Mouse (Mus musculus) cerebellum, postnatal 4 days (tissue): ENCODE results near the gene Masp2.

Source experiments
- DNase-seq, 2 experiments: peaks; one replicate each; pipeline ENCODE4 v3.0.0; 2022; ENCODE audit warnings: low spot score in 2 of 2, mixed read lengths in 1 of 2

Gene Masp2

GRCm38 (mm10) chr4:148602357-148603120 lies at the start of gene Masp2:
TSS of gene Masp2 (plus strand) at chr4:148602554.
- no peak for DNase-seq

- DNase-seq: no peak
Measured at GRCm38 (mm10) chr4:148557766-148558165, 44.6 kb upstream of the Masp2 start.

- peak; percentile 86 to 88 for DNase-seq
Measured at GRCm38 (mm10) chr4:148558297-148559000, 43.9 kb upstream of the Masp2 start, which contains the start of gene Exosc10. TSS of gene Exosc10 (plus strand) at chr4:148558429.

- no peak for DNase-seq
Measured at GRCm38 (mm10) chr4:148562676-148563075, 39.7 kb upstream of the Masp2 start.

- DNase-seq: no peak
Measured at GRCm38 (mm10) chr4:148563595-148563994, 38.8 kb upstream of the Masp2 start.

GRCm38 (mm10) chr4:148570138-148570537 lies 32.2 kb upstream of the Masp2 start:
- no peak for DNase-seq

GRCm38 (mm10) chr4:148570693-148571295 lies 31.6 kb upstream of the Masp2 start:
- DNase-seq: no peak

GRCm38 (mm10) chr4:148573222-148573621 lies 29.1 kb upstream of the Masp2 start:
- no peak for DNase-seq

- peak in 1 of 2 experiments; percentile 23 for DNase-seq
Measured at GRCm38 (mm10) chr4:148580765-148581164, 21.6 kb upstream of the Masp2 start.

- DNase-seq: no peak
Measured at GRCm38 (mm10) chr4:148581422-148581821, 20.9 kb upstream of the Masp2 start.

- DNase-seq: no peak
Measured at GRCm38 (mm10) chr4:148583257-148583656, 19.1 kb upstream of the Masp2 start.

GRCm38 (mm10) chr4:148586648-148587047 lies 15.7 kb upstream of the Masp2 start:
- DNase-seq: no peak

GRCm38 (mm10) chr4:148588793-148589192 lies 13.6 kb upstream of the Masp2 start:
- DNase-seq: peak in 1 of 2 experiments; percentile 38

GRCm38 (mm10) chr4:148589565-148589964 lies 12.8 kb upstream of the Masp2 start:
- DNase-seq: no peak

GRCm38 (mm10) chr4:148590421-148591170 lies 11.8 kb upstream of the Masp2 start:
- no peak for DNase-seq

GRCm38 (mm10) chr4:148591171-148591630 lies 11.2 kb upstream of the Masp2 start, which contains the start of gene Srm:
TSS of gene Srm (plus strand) at chr4:148591503.
- DNase-seq: peak; percentile 89 to 97

- no peak for DNase-seq
Measured at GRCm38 (mm10) chr4:148591637-148592380, 10.5 kb upstream of the Masp2 start.

- DNase-seq: no peak
Measured at GRCm38 (mm10) chr4:148593996-148594395, 8.4 kb upstream of the Masp2 start.

GRCm38 (mm10) chr4:148595916-148596315 lies 6.4 kb upstream of the Masp2 start:
- DNase-seq: no peak

GRCm38 (mm10) chr4:148596731-148597130 lies 5.6 kb upstream of the Masp2 start:
- DNase-seq: no peak

- DNase-seq: no peak
Measured at GRCm38 (mm10) chr4:148598826-148599225, 3.5 kb upstream of the Masp2 start.
